Mouse (Mus musculus) olfactory bulb, adult 2 months (tissue): Measurements from ENCODE around the gene Olfr850.

Experiments
- CTCF ChIP-seq: fragments of 200-500 bp; IDR thresholded peaks from 2 replicates; pipeline ENCODE4 v1.5.1; 2012; ENCODE audit warnings: low read depth, mild to moderate bottlenecking, low read length, moderate library complexity; ENCODE audit not compliant: insufficient read depth
- POLR2A ChIP-seq: fragments of 200-500 bp; IDR thresholded peaks from 2 replicates; pipeline ENCODE4 v1.6.1; 2012; ENCODE audit warnings: mild to moderate bottlenecking, low read depth, low read length, moderate library complexity; ENCODE audit not compliant: insufficient read depth

GRCm38 (mm10) chr9:19492995-19493394, 14.9 kb upstream of the Olfr850 start, which contains the start of gene Olfr851:
- TF ChIP-seq CTCF, result no peak
- no peak for TF ChIP-seq POLR2A
